Mouse (Mus musculus) right cerebral cortex, postnatal 14 days (tissue): Measurements from ENCODE around the gene Sult1c1.
"Not testable (repeated sequence)": the region's sequence is repeated elsewhere in the genome, so short reads cannot be mapped to it uniquely, and the experiment has no call there.

ENCODE experiments used
- DNase-seq: peaks from one replicate; pipeline ENCODE4 v3.0.0; 2022

Gene Sult1c1

GRCm38 (mm10) chr17:53990574-53990973, at the start of gene Sult1c1:
TSS of gene Sult1c1 (minus strand) at chr17:53990674.
- no peak for DNase-seq

DNA sequence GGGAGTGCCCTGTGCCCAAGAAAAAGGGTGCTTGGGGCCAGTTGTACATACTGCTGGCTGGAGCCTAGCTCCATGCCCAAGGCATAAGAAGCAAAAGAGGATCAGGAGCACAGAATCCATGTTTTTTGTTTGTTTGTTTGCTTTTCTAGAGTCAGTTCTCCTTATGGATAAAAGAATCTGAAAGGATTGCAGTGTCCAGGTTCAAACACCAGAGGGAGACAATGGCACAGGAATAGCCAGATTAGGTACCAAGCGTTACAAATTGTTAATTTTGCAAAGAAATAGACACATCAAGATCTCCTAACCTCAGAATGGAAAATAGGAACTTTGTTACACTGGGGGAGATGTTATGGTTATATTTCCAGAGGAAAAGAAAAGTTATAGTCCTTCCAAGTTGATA, 23.7 kb upstream of the Sult1c1 start:
- DNase-seq = peak; percentile 15

- no peak for DNase-seq
Observed at GRCm38 (mm10) chr17:54011196-54011595, 20.7 kb upstream of the Sult1c1 start.

DNA sequence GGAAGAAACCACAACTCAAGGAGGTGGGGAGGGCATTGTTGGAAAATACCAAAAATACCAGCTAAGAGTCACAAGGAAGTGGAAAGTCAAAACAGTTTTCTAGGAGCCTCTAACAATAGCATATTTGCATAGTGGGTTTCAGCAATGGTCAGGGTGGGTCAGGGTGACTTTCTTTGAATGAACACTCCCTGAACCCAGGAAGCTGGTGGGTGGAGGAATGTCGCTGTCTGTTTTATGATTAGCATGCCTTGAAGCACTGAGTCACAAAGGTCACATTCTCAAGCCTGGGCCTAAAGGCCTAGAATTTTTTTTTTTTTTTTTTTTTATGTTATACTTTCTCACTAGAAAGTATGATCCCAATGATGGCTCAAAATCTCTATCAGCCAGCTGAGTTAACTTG, 20.1 kb upstream of the Sult1c1 start:
- DNase-seq = not testable (repeated sequence)

DNA sequence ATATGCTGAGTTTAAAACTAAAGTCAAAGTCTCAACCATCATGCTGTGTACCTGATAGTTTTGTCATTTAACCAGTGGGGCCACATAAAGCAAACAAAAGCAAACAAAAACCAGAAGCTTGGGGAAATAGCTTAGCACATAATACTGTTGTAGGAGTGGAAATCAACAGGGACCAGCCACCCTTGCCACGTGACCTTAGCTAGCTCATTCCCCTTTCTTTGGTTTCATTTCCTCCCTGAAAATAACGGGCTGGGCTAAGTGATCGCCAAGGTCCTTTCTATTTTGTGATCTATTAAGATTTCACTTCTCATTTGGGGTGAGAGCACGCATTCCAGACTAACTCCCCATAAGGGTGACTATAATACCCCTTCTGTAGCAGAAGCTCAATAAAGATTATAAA, 13.0 kb upstream of the Sult1c1 start:
- DNase-seq = no peak

- no peak for DNase-seq
Observed at GRCm38 (mm10) chr17:53973606-53974005, 16.9 kb downstream of the Sult1c1 start.

DNA sequence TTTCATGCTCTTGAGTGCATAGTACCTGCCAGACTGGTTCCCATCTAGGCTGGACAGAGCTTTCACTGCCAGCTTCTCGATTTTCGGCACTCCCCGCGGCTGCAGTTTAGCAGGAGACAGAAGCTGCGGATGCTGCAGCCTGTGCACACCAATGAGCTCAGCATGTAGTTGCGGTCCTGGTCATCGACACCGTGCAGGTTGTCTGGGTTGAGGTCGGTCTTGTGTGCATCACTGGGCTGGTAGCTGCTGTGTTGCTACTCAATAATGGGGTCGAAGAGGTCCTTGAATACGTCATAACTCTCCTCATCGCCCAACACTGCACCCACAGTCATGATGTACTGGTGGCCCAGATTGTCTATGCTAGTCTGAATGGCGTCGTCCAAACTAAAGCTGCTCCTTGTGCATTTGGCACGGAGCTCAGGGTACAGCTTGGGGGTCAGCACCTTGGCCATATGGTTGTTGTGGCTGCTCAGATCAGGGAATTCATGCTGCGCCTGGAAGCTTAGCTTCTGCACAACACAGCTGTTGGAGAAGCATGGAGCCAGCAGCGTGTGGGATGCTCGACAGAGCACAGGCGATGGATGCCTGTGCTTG, 48.8 kb downstream of the Sult1c1 start:
- no peak for DNase-seq

DNA sequence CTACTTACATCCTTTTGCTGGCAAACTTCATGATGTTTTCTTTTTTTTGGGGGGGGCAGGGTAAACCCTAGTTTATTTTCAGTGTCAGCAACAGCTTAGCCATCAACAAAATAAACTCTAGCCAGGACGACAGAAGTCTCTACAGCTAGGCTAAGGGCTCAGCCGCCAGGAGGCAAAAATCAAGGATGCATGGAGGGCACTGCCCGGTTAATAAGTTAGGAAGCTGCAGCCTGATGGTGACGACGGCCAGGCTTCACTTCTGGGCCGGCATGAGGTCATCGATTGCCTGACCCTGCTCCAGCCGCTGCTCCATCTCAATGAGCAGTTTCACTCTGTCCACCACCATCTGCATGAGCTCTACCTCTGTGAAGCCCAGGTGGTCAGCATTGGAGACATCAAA, 49.7 kb downstream of the Sult1c1 start:
- DNase-seq = no peak
